Mouse (Mus musculus) thymus, adult 18-20 months (tissue): ENCODE results near the gene Endog.

Source experiments
- DNase-seq, 2 experiments: peaks; one replicate each; pipeline ENCODE4 v3.0.0; 2022; ENCODE audit warnings: mixed read lengths in 2 of 2

Endog gene

GRCm38 (mm10) chr2:30212169-30212545 is 40.9 kb downstream of the Endog start:
- DNase-seq, result no peak

DNA sequence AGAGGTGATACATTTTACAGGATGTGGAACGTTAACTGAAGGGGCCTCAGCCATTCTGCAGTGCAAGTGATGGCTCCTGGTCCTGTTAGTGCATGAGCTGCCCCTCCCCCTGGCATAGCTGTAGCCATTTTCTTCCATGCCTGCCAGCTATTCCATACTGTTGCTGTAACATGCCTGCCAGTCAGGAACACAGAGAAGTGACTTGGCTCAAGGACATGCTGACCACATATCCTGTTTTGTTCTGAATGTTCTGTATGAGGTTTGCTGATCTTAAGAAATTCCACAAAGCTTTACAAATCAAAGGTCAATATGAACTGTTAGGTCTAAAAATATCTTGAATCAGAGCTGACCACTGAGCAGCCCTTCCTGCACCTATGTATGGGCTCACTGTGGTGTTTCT is 41.7 kb downstream of the Endog start:
- no peak for DNase-seq

GRCm38 (mm10) chr2:30214745-30215144 is 43.5 kb downstream of the Endog start:
- DNase-seq, result no peak

- DNase-seq, result no peak
Observed at GRCm38 (mm10) chr2:30215493-30215892, 44.2 kb downstream of the Endog start.

GRCm38 (mm10) chr2:30216293-30216692 is 45.0 kb downstream of the Endog start:
- no peak for DNase-seq
